Mouse (Mus musculus) neural tube, embryonic 10.5 days (tissue): ENCODE measurements around the gene Olfr1065.
"Not testable (repeated sequence)": the region's sequence is repeated elsewhere in the genome, so short reads cannot be mapped to it uniquely, and the experiment has no call there.

ENCODE experiments used
- DNase-seq: peaks from one replicate; pipeline ENCODE4 v3.0.0-alpha.2; 2017; ENCODE audit warnings: low spot score; ENCODE audit errors: extremely low spot score

Gene Olfr1065

GRCm38 (mm10) chr2:86450491-86450890 is at the start of gene Olfr1065:
Olfr1065 (minus strand) TSS chr2:86450591.
- DNase-seq, result not testable (repeated sequence)

- no peak for DNase-seq
Measured at GRCm38 (mm10) chr2:86487286-86487685, 36.9 kb upstream of the Olfr1065 start, which contains the start of gene Olfr228. Olfr228 (minus strand) TSS chr2:86487386.

- peak; percentile 71 for DNase-seq
Measured at GRCm38 (mm10) chr2:86464442-86465109, 14.2 kb upstream of the Olfr1065 start.

- no peak for DNase-seq
Measured at GRCm38 (mm10) chr2:86460434-86460833, 10.0 kb upstream of the Olfr1065 start.

- DNase-seq, result no peak
Measured at GRCm38 (mm10) chr2:86456169-86456568, 5.8 kb upstream of the Olfr1065 start, which contains the start of gene Olfr1066. Olfr1066 (minus strand) TSS chr2:86456269.

GRCm38 (mm10) chr2:86442101-86442500 is 8.3 kb downstream of the Olfr1065 start:
- DNase-seq, result not testable (repeated sequence)

GRCm38 (mm10) chr2:86428511-86428910 is 21.9 kb downstream of the Olfr1065 start:
- not testable (repeated sequence) for DNase-seq

- DNase-seq, result not testable (repeated sequence)
Measured at GRCm38 (mm10) chr2:86426649-86427048, 23.7 kb downstream of the Olfr1065 start, which contains the start of gene Olfr1062. Olfr1062 (minus strand) TSS chr2:86426749.

- DNase-seq, result no peak
Measured at GRCm38 (mm10) chr2:86413950-86414349, 36.4 kb downstream of the Olfr1065 start, which contains the start of gene Olfr1061. Olfr1061 (minus strand) TSS chr2:86414050.

GRCm38 (mm10) chr2:86395114-86395513 is 55.3 kb downstream of the Olfr1065 start:
- DNase-seq, result no peak
